Mouse (Mus musculus) erythroblast, adult 5-6 weeks (primary cell): ENCODE results near the gene Gm15737. TPM values are rescaled to one million over a fixed set of nuclear protein-coding genes. Genes with fewer than 3 reads are reported as not detected.

ENCODE experiments used
- ATAC-seq: replicated peaks from 2 replicates; pipeline ENCODE4 v1.8.0; 2016; ENCODE audit warnings: moderate number of reproducible peaks, mild to moderate bottlenecking, moderate TSS enrichment, inconsistent platforms; ENCODE audit not compliant: poor library complexity, low FRiP score, severe bottlenecking
- total RNA-seq, 2 experiments: library from RNA; stranded (forward) in 1 of 2; stranded (reverse) in 1 of 2; fragments of 150-400 nt in 1 of 2; fragments of 200-764, 138-1000 nt in 1 of 2; gene quantifications; 2 replicates each; pipeline versions ENCODE4 v1.2.3 to v1.2.4; 2015 to 2017; ENCODE audit warnings: low replicate concordance in 2 of 2

Gm15737 gene
- total RNA-seq, 2 experiments from 2014 or later, result not detected

DNA sequence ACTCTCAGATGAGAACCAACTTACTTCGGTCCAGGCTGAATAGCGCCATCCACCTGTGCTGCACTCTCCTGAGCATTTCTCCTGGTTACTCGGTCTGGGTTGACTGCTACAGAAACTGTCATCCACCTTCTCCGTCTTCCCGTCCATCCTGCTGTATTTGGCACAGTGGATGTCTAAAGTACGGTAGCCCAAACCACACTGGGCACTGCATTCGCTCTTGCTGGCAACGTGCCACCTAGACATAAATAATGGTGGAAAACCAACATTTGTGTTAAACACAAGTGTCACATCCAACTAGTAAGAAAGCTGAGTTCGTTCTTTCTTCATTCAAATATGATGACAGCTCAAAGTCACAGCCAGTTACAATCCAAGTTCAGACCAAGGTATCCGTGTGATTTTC, 3.6 kb downstream of the Gm15737 start:
- no peak for ATAC-seq

DNA sequence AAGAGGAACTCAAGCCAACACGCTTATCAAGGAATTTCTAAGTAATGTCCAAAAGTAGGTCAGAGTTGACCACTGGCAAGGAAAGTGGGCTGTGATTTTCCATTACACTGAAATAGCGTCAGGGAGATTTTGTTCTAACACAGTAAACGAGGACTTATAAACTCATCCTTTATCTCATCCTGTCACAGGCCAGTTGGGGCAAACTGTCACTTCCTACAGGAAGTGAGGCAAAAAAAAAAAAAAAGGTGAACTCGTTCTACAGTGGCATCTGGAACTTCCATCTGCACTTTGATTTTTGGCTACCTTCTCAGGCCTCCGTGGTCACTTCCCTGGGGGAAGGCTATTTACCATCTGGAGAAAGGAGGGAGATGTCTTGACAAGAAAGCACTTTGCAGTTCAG, 5.7 kb downstream of the Gm15737 start:
- ATAC-seq, result no peak

DNA sequence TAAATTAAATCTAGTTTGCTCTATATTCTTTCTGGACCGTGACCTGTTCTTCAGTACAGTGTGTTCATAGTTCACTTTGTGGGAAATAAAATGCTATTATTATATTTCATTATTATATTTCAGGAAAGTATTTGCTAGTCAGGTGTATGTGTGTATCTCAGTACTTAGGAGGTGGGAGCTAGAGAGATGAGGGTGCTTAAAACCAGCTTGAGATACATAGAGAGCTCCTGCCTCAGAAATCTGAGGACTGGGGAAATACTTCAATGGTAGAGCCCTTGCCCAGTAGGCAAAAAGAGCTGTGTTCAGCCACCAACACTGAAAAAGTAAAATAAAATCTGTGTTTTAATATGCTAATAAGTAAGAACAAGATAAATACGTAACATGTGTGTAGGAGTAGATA, 6.2 kb downstream of the Gm15737 start:
- no peak for ATAC-seq

DNA sequence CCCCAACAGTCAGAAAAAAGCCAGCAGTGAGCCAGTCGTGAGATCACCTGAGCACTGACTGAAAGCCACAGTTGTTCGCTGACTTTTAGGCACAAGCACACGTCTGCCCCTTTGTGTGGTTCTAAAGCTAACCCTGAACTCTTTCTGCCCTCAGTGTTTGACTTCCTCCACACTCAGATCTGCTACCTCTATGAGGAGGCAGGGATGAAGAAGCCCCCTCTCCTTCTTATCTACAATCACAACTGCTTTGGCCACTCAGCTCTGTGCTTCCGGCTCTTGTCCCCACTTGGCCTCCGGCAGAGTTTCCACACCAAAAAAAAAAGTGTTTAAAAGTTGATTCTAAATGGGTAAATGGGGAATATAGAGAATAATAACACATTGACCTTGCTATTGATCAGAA, 7.0 kb downstream of the Gm15737 start:
- no peak for ATAC-seq

DNA sequence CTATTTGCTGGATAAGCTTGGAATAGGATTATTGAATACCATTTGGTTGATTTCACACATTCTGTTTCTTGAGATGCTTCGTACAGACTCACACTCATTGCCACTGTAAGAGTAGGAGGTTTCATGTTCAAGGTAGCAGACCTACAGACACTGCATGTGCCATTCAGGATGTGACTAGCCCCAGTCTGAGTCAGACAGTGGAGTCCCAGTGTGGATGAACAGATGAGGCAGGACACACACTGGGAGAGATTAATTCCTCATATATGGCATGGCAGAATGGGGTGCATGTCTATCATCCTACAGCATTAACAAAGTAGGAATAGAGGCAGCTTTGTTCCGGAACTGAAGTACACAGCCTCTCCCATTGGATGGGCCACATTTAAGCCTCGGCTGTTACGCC, 8.1 kb downstream of the Gm15737 start:
- ATAC-seq, result no peak

DNA sequence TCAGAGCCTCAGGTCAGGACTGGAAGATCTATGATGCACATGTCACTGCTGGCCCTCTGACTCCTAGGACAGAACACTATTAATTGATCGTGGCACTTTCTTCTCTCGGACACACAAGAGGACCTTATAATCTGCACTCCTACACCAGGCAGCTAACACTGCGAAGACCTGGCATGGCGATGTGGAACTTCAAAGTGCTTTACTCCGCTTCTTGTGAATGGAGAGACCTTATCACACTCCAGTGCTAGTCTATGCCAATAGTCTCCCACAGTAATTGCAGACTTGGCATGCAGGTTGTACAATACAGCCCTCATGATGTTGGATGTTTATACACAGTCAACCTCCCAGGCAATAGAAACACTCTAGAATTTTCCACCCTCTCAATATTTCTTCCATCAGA, 9.6 kb downstream of the Gm15737 start:
- ATAC-seq, result no peak

DNA sequence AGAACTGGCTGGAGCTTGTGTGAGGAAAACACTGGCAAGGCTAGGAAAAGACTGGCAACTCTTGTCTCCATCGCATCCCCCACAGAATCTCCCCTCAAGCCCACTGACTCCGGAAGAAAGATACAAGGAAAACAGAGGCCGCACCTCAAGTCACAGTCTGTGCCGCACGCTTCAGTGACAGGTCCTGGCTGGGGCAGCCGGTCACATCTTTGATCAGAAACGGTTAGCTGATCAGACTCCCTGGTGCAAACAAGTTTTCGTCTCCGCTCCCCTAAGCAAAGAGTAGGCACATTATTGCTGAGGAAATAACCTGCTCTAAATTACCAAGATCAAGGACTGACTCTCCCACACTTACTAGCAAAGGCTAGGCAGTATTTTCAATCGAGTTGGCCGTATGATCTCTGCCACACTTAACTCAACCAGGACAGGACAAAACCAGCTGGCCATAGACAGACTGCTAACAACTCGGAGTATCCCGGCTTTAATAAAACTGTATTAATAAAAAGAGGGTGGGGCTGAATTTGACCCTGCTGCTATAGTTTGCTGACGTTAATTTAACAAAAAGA, 10.6 kb downstream of the Gm15737 start:
- ATAC-seq, result no peak

DNA sequence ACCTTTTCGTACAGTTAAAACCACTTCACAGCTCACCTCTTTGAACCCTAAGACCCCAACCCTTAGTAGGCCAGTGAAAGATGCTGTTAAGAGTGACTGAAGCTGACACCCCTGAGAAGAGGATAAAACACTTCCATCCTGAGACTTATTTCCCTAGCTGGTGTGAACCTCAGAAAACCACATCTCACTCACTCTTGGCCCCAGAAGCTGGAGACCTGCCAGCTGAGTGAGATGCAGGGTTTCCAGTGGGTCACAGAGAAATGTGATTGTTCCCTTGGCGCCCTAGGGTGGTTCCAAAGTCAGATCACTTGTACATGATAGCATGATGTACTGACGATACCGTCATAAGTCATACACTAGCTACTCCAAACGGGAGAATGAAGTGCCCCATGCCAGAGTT, 13.3 kb downstream of the Gm15737 start:
- no peak for ATAC-seq

DNA sequence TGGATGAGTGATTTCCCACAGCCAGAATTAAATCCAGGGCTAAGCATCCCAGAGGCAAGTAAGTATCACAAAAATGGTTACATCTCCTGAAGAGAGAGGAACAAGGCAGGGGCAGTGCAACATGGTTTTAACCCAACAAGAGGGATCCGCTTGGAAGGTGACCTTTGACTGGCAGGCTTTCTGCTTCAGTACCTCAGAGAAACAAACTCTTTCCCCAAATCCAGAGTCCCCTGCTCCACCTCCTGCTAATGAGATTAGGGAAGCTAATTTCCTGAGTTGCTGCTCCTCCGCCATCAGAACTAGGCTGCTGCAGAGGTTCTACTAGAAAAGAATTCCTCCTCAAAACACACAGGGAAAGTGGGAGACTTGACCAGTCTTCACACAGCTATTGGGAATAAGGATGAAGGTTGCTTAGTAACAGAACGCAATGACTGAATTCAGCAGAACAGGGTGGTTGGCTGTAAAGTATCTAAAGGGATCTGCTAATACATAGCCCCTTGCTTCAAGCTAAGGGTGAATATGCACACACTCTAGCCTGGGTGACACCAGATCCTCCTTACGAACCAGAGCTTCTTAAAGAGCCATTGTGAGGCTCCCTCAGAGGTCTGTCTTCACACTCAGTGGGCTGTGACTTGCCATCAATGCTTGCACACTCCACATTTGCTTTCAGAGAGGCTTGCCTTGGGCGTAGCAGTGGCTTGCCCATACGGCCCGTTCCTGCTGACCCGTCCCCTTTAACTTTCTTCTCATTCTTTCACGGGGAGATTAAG, 14.2 kb downstream of the Gm15737 start:
- no peak for ATAC-seq

DNA sequence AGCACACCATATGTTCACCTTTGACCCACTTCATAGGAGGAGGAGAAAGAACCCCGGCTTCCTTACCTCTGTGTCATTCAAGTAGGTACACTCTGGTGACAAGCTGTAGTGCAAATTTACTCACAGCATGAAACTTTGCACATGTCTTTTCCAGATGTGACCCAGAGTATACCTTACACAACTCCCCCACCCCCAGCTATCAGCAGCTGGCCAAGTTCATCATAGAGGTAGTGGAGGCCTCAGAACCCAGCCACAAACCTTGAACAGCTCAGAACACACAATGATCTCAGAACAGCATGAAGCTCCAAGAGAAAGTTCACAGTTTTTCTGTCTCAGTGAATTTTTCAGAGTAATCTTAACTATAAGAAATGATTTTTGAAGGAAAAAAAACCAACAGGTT, 22.4 kb downstream of the Gm15737 start:
- no peak for ATAC-seq

DNA sequence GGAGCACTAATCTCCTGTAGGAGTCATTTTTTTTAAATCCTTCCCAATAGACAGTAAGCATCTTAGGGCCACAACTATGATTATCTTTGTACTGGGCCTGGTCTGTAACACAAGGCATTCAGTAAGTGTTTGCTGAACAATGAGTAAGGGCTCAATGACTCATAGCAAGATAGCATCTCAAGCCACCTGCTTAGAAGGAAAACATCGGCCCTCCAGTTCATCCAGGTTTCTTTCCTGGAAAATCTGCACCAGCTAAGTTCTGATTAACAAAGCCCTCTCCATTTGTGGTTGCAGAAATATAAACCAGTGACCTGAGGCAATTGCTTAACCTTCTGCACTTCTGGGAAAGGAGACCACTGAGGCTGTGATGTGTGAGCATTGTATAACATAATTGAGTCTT, 34.9 kb downstream of the Gm15737 start:
- ATAC-seq, result no peak

DNA sequence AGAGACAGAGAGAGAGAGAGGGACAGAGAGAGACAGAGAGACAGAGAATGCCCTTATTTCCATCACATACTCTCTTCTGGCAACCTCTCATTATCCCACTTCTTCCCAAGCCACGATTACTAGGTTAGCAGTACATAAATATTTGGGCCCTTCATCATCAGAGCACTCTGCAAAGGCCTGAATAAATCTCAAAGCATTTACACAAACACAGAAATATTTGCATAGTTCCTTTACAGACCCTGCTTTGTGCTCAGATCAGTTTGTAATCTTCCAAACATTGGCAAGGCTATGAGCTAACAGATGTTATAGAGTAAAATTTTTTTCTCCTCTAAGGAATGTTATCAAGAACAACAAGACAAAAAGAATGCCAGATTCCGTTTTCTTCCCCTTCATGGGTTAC, 35.3 kb downstream of the Gm15737 start:
- no peak for ATAC-seq

DNA sequence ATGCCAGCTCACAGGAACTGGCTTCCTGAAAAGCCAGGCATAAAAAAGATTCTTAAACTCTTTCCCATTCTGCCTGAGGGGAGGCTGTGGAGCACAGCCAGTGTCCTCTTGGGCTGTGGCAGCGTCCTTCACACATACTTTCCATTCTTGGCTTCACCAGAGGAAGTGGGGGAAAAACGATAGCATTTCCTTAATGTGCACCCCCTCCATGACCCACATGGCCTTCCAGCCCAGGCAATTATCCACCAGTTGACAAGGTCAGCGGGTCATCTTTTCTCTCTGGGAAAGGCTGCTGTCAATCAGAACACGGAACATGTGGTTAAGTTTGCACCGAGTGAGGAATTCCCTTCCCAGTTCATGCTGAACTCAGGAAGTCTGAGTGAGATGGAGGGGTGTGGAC, 36.8 kb downstream of the Gm15737 start:
- no peak for ATAC-seq

DNA sequence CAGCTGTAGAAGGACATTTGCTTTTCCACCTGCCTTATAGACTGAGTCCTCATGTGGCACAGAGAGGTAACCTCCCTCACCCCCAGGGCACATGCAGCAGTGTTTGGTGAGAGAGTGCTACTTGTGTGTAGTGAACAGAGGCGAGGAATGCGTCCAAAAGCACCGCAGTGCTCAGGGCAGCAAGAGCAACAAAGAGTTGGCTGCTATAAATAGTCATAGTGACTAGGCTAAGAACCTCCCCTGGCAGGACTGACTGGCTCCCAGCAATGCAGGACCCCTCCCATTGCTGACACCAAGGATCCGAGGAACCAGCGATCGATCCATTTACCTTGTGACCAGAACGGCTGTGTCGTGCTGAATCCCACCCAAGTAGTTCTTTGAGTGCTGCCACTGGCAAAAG, 40.2 kb downstream of the Gm15737 start:
- no peak for ATAC-seq

DNA sequence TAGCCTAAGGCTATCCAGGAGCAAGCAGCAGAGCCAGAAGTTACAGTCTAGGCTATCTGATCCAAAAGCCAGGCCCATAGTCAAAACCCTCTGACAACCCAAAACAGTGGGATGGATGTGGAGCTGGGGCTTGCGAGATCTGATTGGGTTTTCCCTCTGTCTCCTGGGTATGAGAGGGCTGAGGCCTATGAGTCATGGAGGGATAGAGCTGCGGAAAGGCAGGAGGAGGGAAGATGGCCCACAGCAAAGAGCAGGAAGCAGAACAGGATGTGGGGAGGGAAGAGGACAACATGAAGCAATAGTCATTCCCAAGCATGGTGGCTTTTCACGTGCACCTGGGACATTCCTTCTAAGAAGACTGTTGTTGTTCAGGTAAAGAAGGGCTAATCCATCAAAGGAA, 41.5 kb downstream of the Gm15737 start:
- no peak for ATAC-seq

DNA sequence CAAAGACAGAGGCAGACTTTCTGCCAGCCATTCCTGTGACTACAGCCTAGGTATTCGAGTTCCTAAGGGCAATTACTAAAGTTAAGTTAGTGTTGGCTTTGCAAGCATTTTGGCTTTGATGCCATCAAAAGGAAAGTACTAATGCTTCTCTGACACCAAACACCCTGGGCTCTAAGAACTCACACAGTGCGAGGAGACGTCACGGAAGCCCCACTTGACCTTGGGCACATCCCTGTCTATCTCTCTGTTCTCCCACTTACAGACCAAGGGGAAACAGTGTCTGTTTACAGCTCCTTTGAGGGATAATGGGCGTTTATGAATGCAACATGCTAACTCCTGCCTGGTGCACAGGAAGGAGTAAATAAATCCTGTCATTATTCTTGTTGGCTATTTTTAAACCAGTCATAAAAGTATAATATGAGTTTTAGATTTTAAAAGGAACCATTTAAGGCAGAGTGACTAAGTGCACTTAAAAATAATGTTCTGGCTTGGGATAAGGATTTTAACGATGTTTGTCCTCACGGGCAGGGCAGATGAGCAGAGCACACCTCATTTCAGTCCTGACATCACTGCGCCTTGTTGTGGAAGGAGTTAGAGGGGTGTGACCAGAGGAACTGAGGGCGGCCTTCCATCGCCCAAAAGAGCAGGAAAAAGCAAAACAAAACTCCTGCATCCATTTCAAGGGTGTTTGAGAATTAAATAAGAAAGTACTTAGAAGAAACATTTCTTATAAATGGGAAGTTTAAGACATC, 52.0 kb downstream of the Gm15737 start:
- ATAC-seq, result no peak

DNA sequence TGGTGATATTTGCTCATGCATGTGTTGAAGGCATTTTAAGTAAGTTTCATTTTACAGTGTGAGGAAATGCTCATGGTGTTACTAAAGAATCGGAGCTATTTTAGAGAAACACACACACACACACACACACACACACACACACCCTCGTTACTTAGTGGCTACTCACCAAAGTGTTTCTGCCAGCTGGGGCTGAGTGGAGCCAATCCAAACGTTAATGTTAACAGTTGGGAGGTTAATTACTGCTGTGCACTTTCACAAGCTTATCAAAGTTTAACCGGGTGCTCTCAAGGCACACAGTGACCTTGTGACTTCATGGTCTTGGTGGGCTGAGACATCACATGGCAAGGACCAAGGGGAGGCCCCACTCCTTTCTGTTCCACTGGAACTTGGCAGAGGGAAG, 52.7 kb downstream of the Gm15737 start:
- ATAC-seq, result no peak

DNA sequence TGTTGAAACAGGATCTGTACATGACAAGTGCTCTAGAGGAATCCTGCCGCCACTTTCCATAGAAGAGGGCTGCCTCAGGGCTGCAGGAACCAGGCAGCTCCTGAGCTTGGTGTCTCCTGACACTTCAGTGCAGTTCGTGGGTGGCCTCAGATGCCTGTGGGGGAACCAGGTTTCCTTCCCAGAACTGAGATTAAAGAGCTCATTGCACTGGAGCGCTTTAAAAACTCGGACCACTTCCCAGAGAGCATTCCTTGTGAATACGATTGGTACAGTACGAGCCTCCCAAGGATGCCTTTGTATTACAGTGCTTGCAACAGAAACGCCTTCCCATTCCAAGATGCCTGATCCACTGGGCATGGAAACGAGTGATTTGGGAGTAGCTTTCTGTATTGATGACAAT, 55.4 kb downstream of the Gm15737 start:
- no peak for ATAC-seq

DNA sequence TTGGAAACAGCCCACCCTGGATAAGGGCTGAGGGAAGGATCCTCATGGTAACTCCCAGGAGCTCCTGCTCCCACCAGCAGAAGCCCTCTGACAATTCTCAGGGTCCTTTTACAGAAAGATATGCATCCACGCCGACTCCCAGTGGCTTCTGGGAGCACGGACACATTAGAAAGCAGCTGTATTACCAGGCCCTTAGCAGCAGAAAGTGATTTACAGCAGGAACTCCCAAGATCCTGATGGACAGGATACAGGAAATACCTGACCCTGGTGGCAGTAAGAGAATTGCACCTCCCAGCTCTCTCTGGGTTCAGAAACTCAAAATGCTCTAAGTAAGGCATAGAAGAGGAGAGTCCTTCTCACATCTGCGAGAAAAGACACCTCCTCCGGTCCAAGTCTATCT, 59.1 kb downstream of the Gm15737 start:
- ATAC-seq, result no peak
